Mouse (Mus musculus): ENCODE results near the gene Cdk6.
"Not testable (repeated sequence)": the region's sequence is repeated elsewhere in the genome, so short reads cannot be mapped to it uniquely, and the experiment has no call there.

Cdk6 gene

DNA sequence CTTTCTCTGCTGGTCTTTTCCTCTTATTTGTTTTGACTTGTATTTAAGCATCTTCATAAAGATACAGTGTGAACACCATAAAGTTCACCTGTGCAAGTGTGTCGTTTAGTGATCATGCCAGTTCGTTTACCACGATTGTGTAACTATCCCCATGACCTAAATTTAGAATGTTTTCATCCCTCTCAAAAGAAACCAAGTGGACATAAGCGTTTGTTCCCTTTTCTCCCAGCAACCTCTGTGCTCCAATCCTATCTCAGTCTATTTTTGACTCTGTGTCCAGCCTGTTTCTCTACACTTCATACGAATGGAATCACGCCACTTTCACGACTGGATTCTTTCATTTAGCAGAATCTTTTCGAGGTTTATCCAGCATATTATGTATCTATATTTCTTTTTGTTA is 40.5 kb downstream of the Cdk6 start:
- DNase-seq, result no peak

DNA sequence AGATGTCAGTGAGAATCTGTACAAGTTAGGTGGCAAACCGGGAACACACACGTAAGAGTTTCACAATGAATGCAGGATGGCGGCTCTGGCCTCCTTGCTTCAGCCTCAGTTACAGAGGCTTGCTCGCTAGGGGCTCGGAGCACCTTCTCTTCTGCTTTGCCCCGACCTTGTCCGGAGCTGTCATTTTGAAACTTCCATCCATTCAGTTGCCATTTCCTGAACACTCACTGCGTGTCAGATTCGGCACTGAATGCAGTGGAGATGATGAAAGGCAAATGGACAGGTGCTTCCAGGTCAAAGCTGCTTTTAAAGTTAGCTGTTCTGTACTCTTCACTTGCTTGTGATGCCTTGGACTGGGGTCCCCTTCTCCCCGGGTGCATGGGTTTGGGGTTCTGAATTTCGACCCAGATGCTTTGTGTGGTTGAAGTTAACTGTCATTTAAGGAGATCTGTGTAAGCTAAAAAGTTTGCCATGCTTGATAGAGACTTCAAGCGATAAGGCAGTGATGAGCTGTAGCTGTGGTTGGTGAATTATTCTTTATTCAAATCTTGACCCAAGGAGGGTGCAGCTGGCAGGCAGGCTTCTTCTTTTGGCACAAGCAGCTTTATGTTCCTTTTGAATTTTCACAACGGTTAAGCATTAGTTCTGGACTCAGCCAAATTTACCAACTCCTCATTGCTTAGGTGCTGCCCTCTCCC is 41.2 kb downstream of the Cdk6 start:
- DNase-seq, result no peak

DNA sequence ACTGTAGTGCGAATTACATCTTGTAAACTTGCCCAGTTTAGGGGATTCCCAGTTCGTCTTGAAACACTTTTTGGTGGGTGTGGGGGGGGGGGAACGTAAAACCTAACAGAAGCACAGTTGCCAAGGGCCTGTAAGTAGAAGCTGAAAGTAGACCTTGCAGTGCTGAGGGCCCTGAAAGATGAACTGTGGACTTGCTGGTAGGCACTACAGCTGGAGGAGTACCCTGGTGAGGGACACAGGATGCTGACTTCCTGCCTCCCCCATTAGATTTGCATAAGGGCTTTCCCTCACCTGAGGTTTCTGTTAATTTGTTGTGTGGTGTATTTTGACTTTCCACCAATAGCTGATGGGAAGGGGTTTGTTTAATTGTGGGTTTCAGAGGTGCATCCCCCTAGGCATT is 42.3 kb downstream of the Cdk6 start:
- DNase-seq, result no peak

DNA sequence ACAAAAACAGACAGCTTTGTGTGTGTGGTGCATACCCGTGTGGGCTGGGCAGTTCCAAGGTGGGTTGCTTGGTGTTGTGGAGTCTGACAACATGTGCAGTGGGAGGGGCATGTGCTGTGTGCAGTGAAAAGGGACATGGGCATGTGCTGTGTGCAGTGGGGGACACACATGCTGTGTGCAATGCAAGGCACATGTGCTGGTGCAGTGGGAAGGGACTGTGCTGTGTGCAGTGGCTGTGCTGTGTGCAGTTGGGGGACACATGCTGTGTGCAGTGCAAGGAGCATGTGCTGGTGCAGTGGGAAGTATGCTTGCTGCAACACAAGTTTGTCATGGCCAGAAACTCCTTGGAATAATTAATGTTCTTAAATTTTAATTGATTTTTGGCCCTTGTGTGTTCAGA is 43.8 kb downstream of the Cdk6 start:
- no peak for DNase-seq

DNA sequence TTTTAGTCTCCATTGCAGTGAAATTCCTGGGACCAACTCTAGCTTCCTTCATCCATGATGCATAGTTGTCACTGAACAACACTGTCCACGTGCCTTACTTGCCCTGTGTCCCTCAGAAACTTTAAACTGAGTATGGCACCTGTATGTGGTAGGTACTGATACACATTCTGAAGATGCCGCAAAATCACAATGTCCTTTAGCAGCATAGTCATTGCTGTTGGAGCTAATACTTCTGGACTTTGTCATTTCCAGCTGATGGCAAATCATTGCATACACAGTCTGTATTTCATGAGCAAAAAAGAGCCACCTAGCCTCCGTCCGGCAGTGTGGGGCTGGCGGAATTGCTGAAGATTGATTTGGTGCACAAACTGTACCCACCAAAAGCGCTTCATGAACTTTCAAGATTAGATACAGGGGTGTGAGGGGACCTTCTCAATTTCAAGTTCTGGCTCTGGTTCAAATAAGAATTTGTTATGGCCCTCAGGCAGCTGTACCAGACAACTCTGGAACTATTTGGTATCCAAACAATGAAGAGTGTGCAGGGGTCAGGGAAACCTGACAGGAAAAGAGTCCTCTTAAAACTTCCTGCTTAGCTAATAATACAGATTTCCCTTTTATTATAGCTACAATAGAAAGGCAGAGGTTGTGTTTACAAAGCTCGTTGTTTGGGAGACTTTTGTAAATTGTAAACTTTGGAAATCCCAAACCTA is 44.9 kb downstream of the Cdk6 start:
- no peak for DNase-seq

DNA sequence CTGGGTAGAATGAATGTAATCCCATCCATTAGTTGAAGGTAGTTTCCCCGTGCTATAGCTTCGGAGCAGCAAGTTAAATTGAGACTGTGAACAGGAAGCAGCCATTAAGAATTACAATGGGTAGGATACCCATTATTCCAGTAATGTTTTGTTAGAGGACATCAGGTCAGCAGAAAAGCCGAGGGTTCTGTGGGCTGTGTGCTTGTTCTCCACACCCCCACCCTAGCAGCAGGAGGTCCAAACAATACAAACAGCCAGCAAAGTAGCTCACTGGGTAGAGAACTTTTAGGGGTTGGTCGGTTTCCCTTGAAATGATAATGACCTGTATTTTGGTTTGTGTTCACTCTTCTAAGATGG is 45.4 kb downstream of the Cdk6 start:
- DNase-seq, result no peak

DNA sequence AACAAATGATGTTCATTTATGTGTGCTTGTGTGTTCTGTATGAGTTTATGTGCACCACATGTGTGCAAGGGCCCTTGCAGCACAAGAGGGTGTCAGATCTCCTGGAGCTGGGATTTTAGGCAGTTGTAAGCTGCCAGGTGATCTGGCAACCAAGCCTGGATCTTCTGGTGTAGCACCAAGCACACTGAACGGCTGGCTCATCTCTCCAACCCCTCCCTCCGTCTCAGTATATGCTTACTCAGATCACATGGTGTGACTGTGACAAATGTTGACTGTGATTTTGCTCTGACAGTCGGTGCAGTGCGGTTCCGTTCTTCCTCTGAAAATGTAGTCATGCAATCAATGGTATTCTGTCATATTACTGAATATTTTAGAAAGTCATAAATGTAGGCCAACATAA is 45.9 kb downstream of the Cdk6 start:
- DNase-seq, result no peak

DNA sequence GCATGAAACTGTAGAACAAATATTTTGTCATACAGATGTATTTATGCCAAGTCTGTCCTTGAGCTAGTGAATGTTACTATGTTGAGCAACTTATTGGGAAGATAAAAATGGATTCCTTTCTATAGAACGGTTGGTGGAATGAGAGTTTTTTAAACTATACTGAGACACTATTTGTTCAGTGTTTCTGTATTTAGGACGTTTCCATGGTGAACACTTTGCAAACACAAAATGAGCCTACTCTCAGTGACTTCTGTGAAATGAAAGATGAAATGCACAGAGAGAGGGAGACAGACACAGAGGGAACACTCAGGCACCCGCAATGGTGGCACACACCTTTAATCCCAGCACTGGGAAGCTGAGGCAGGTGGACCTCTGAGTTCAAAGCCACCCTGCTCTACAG is 51.6 kb downstream of the Cdk6 start:
- no peak for DNase-seq

DNA sequence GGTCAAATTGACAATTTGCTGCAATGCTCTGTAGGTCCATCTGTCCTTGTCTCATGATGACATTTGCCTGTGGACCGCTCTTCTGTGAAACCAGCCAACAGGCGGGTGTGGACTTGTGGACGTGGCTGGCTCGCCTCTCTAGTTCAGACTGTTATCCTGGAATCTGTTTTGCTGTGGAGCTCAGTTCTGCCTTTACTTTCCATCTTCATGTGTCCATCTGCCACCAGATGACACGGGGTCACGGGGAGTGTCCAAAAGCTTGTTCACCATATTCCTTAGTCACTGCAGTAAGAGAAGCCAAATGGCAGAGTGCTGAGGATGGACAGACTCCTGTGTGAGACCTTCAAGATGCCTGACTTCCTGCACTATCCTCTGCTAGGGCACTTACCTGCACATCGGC is 52.9 kb downstream of the Cdk6 start:
- DNase-seq, result no peak

DNA sequence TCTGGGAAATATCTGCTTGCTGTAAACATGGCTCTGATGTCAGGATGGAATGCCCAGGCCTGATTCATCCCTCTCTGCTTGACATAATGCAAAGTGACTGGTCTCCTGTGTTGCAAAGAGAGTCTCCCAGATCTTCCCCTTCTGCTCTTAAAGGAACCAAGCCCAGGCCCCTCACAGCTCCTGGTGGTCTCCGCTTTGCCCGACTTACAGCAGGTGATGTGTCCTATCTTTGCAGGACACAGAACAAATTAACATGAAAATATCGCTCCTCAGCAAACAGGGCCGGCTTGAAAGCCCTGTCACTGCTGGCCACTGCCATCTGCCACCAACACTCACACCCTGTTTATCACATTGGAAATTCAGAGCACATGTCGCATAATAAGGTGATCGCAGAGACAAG is 53.7 kb downstream of the Cdk6 start:
- DNase-seq, result no peak

DNA sequence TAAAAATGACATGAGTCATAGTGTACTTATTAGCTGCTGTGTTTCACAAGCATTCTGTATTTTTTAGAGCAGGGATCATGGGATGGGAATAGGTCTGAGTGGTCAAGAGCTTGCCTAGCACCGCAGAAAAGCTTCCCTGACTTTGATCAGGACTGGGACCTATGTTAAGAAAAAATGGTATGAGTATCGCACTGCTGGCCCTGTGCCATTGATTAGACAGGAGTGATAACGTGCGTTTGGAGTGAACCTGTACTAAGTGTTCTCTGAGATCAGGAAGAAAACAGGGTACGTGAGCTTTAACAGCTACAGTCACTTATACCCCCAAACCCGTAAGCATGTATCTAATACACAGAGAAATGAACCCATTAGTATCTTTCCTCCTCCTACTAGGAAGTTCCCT is 54.9 kb downstream of the Cdk6 start:
- no peak for DNase-seq

DNA sequence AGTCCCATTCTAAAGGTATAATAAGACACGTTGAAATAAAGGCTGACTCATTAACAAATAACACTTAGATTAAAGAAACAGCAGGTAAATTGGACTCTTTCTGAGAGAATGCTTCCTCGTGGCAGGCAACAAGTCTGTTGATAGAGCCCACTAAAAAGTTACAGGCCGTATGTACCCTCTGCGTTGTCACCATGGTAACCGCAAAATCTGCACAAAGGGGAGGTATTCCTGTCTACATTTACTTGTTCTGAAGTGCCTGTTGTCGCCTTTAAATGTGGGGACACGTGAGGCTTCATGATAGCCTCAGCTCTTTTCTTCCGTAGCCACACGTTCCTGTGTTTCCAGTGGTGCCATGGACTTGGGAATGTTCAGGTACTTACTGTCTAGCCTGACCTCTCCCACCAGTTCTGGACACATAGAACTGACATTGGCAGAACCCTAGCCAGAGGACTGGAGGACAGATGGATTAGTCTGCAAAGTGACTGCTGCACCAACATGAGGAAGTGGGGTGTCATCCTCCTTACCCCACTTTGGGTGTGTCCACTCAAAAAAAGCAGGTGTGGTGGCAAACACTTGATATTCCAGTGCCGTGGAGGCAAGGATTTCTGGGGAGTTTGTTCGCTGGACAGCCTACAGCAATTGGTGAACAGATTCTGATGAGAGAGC is 55.8 kb downstream of the Cdk6 start:
- DNase-seq, result no peak

DNA sequence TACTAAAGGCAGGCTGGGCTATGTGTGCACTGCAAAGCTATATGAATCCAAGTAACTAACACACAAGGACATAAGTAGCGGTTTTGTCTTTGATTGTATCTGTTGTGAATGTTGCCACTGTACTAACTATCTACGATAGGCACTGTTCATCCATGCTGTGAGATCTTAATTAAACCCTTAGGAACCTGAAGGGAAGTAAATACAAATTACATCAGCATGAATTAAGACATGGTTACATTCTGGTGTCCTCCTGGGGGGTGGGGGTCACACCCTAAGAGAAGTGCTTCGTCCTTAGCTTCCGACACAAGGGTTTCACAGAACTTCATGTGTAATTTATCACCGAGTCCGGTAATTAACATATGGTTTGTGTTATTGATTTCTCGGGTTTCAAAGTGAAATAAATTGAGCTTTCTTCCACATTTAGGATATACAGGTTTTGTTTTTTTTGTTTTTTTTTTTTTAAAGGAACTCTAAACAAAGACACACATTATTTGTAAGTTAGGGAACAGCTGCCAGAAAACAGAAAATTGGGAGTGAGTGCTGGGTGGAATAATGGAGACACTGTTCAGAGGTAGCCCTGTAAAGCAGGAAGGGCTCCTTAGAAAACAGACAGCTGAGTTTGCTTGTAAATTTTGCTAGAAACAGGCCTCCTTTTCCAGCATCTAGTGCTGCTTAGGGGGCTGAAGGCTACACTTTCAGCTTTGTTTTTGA is 58.7 kb downstream of the Cdk6 start:
- DNase-seq, result no peak

DNA sequence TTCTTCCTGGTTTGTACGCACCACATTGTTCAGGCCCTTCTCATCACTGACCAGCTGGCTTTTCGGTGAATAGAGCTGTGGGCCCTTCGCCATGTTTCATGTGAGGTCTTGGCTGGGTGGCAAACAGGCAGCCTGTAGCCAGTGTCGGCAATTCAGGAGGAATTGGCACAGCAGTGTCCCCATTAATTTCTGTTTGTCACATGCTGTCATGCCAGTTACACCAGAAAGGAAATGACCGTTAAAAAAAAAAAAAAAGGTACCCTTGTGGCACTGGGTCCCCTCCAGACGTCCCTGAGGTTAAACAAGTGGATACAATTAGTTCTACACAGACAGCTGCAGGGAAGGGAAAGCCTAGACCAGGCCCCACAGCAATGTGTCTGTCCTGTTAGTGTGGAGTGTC is 63.8 kb downstream of the Cdk6 start:
- no peak for DNase-seq

DNA sequence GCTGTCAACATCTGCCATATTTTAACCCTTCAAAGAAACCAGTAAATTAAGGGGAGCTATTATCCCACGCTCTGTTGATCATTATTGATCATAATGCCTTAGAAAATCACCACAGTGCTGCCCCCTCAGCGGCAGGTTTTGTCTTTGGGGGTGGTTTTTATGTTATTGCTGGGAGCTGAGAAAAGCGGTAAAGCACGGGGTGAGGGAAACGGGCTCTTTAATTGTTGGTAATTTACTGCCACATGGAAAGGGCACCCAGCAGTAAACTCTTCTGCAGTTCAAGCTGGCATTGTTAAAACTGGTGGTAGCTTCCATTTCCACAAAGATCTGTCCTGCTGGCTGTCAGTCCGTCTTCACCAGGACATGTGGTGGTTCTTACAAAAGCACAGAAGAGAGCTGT is 64.2 kb downstream of the Cdk6 start:
- DNase-seq, result no peak

DNA sequence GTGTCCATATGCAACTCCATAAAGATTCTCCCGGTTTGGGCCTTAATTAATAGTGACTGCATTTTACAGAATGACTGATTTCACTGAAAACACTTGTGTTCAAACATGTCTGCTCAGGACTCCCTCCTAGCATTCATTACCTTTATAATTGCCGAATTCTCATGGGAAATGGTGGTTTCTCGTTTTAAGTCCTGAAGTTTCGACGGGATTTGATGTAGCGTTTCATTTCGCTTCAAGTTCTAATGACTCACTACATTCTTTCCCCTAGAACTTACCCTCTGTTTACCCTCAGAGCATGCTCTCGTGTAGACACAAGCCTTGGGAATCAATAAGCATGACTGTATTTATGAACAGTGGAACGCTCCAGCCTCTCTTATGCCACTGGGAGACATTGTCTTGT is 66.6 kb downstream of the Cdk6 start:
- no peak for DNase-seq

DNA sequence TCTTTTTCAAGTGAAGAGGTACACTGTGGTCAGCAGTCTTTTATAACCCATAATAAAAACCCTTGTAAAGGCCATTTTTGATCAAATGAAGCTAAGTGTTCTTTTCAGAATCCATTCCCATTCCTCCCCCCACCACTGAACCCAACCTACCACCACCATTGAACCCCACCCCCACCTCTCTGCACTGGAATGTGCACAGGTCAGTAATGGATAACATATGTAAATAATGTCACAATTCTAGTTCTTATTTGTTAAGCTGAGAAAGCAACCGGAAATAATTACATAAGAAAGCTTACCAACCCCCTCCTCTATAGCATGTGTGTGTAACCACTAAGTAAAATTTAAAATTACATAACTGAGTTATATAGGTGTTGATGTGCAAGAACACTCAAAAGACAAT is 76.9 kb downstream of the Cdk6 start:
- not testable (repeated sequence) for DNase-seq

DNA sequence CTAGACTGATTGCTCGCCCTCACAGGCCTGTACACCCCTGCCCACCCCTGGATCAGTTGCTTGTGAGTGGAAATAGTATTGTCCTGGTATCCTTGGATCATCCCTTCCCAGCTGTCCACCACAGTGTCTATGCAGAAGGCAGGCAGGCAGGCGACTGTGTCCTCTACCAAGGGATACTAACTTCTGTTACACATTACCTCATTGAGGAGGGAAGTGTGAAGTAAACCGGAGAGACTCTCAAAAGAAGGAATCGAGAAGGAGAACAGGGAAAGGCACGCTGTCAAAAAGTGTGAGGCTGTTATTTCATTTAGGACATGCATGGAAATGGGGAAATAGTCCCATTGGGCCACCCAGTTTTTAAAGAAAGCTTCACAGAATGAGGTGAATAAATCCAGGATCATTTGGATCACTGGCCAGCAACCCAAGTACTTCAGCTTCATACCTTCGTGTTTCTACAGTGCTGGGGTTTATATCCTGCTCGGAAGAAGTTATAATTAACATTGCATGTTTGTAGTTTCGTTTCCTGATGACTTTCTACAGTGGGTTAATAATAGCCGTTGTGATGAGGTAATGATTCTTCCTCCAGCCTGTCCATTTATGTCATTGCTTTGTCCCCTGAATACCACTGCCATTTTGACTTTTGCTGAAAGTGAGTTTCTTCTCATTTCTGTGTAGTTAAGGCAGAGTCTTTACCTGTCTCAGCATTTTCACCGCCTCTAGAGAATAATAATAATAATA is 79.0 kb downstream of the Cdk6 start:
- DNase-seq, result no peak

DNA sequence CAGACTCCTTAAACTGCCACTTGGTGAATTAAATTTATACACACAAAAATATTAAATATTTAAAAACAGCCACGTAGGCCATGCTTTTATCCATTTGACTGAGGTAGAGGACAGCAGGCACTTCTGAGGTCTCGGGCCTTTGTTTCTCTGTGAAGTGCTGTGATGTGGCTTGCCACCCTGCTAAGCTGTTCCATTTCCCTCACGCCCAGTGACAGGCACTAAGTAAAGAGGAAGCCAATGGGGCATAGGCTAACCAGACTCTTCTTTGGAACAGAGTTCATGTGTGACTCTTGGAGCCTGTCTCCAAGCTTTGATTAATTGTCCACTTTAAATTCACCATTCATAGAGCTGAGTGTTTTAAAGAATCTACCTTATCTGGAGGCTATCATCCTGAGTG is 79.5 kb downstream of the Cdk6 start:
- no peak for DNase-seq

DNA sequence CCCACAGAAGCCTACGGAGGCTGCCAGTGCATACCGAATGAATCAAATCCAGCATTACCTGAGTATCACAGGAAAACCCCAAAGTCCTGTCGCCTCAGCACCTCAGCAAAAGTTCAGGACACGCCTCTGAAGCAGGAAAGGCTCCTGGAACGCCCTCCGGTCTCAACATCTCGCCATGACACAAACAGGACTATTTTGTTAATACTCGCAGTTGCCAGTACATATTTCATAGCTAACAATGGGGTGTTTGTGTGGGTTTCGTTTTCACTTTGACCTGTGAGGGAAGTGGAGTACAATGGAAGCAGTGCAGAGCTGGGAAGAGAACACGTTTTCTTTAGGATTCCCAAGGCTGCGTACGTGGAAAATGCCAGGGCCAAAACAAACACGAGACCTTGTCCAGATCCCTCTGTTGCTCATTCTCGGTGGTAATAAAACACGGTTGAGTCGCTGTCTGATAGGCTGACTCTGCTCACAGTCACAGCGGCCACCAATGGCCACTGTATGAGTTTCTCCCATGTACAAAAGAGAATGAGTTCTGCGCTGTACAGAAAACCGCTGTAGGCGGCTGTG is 91.9 kb downstream of the Cdk6 start:
- peak; percentile 46 for DNase-seq

DNA sequence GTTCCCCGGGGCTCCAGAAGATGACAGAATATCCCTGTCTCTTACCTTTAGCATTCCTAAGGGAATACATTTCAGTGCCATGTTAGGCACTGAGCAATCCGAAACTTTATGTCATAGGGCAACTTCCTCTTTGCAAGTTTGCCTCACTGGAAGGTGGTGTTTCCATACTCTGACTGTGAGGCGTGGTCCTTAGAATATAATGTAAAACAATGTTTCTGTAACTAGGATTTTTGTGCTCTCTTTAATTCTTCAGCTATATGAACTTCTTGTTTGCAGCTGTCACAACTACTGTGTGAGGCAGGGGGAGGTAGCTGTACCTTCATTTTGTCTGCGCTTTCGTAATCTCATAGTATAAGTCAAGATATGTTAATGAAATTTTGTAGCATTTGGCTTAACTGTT is 92.8 kb downstream of the Cdk6 start:
- DNase-seq, result not testable (repeated sequence)

DNA sequence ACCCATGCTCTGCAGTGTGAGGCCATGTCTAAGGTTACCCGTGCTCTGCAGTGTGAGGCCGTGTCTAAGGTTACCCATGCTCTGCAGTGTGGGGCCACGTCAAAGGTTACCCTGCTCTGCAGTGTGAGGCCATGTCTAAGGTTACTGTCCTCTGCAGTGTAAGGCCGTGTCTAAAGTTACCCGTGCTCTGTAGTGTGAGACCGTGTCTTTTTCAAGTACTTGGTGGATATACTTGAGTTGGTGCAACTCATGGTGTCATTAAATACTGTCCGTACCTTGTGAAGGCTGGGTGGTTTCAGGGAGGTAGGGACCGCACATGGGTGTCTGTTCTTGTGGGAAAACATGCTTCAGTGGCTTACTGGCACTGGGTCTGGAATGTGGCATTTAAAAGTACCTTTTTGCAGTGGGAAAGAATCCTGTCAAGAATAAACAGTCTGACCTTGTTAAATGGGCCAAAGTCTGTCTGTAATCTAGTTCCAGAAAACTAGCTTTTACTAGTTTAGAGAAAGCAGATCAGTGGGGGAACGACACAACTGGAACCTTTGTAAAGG is 97.2 kb downstream of the Cdk6 start:
- DNase-seq, result peak; percentile 35

Measured in kidney, adult 18-20 months (tissue).